Mouse (Mus musculus) CH12.LX (cell line): Measurements from ENCODE around the gene 9430015G10Rik. TPM values are rescaled to one million over a fixed set of nuclear protein-coding genes. Genes with fewer than 3 reads are reported as not detected.
"Not testable (repeated sequence)": the region's sequence is repeated elsewhere in the genome, so short reads cannot be mapped to it uniquely, and the experiment has no call there.

Source experiments
- DNase-seq: peaks from one replicate; pipeline ENCODE4 v3.0.0-alpha.2; 2013; ENCODE audit errors: extremely low read depth
- H3K27ac ChIP-seq: 2 replicates; pipeline ENCODE4 v1.5.1; 2012; ENCODE audit warnings: low read depth, mild to moderate bottlenecking, control low read depth, moderate library complexity; ENCODE audit not compliant: insufficient read depth
- H3K27me3 ChIP-seq: replicated peaks from 2 replicates; pipeline ENCODE3; 2012; ENCODE audit warnings: inconsistent platforms
- H3K36me3 ChIP-seq, 2 experiments: replicated peaks in 1 of 2; 2 replicates each; pipeline versions ENCODE3 to v1.6.1; 2012; ENCODE audit warnings: inconsistent platforms in 1 of 2, low read length in 1 of 2, mild to moderate bottlenecking in 1 of 2, mixed read lengths in 1 of 2, moderate library complexity in 1 of 2; ENCODE audit not compliant: control insufficient read depth in 1 of 2, insufficient read depth in 1 of 2
- H3K4me1 ChIP-seq, 2 experiments: 2 replicates each; pipeline ENCODE4 v1.6.1; 2012; ENCODE audit warnings: inconsistent platforms in 1 of 2, moderate library complexity in 1 of 2; ENCODE audit not compliant: insufficient read depth in 2 of 2, control insufficient read depth in 1 of 2
- H3K4me2 ChIP-seq: 2 replicates; pipeline ENCODE4 v1.6.1; 2012; ENCODE audit warnings: low read depth, mild to moderate bottlenecking, control low read depth; ENCODE audit not compliant: poor library complexity, insufficient read depth, severe bottlenecking
- H3K4me3 ChIP-seq, 3 experiments: fragments of 150-350 bp in 1 of 3; sonication (generic) in 1 of 3; replicated peaks in 1 of 3; 2 replicates each; pipeline versions ENCODE3 to v1.5.1; 2011 to 2012; ENCODE audit warnings: low read depth in 2 of 3, low read length in 2 of 3, mild to moderate bottlenecking in 2 of 3, moderate library complexity in 2 of 3, control low read depth in 1 of 3, improper control_type of control experiment in 1 of 3, inconsistent platforms in 1 of 3, mixed read lengths in 1 of 3; ENCODE audit not compliant: poor library complexity in 1 of 3
- H3K79me2 ChIP-seq: replicated peaks from 2 replicates; pipeline ENCODE4 v1.6.1; 2012; ENCODE audit warnings: mild to moderate bottlenecking, moderate library complexity; ENCODE audit not compliant: control insufficient read depth, poor library complexity, insufficient read depth, severe bottlenecking; ENCODE audit errors: extremely low read depth
- H3K9ac ChIP-seq: 2 replicates; pipeline ENCODE4 v1.6.1; 2012; ENCODE audit warnings: low read depth, mild to moderate bottlenecking, control low read depth, moderate library complexity; ENCODE audit not compliant: insufficient read depth
- H3K9me3 ChIP-seq: replicated peaks from 2 replicates; pipeline ENCODE3; 2012; ENCODE audit warnings: low read length, inconsistent platforms, mixed read lengths
- ELF1 ChIP-seq: IDR thresholded peaks from 2 replicates; pipeline ENCODE4 v1.6.1; 2014; ENCODE audit warnings: low read depth, mild to moderate bottlenecking, inconsistent platforms, low read length, improper control_type of control experiment
- ETS1 ChIP-seq: conservative IDR thresholded peaks from 2 replicates; pipeline ENCODE4 v1.6.1; 2012; ENCODE audit warnings: low read depth, mild to moderate bottlenecking, inconsistent platforms, low read length, improper control_type of control experiment, moderate library complexity
- GABPA ChIP-seq: IDR thresholded peaks from 2 replicates; pipeline ENCODE4 v1.6.1; 2012; ENCODE audit warnings: low read depth, low read length, improper control_type of control experiment, inconsistent platforms; ENCODE audit not compliant: insufficient replicate concordance
- IRF4 ChIP-seq: IDR thresholded peaks from 2 replicates; pipeline ENCODE4 v1.6.1; 2014; ENCODE audit warnings: low read depth, mild to moderate bottlenecking, inconsistent platforms, low read length, improper control_type of control experiment
- JUN ChIP-seq: IDR thresholded peaks from 2 replicates; pipeline ENCODE4 v1.6.1; 2011; ENCODE audit warnings: low read depth, mild to moderate bottlenecking, low read length, improper control_type of control experiment, moderate library complexity; ENCODE audit not compliant: insufficient read depth
- MAFK ChIP-seq: IDR thresholded peaks from 2 replicates; pipeline ENCODE4 v1.6.1; 2011; ENCODE audit warnings: low read length, improper control_type of control experiment; ENCODE audit not compliant: insufficient replicate concordance
- MAX ChIP-seq: IDR thresholded peaks from 2 replicates; pipeline ENCODE4 v1.6.1; 2011; ENCODE audit warnings: low read length, improper control_type of control experiment
- MEF2A ChIP-seq: IDR thresholded peaks from 2 replicates; pipeline ENCODE4 v1.6.1; 2014; ENCODE audit warnings: low read depth, mild to moderate bottlenecking, inconsistent platforms, low read length, improper control_type of control experiment, borderline replicate concordance
- MXI1 ChIP-seq: IDR thresholded peaks from 2 replicates; pipeline ENCODE4 v1.6.1; 2011; ENCODE audit warnings: mild to moderate bottlenecking, low read depth, low read length, improper control_type of control experiment
- NRF1 ChIP-seq: IDR thresholded peaks from 2 replicates; pipeline ENCODE4 v1.6.1; 2014; ENCODE audit warnings: low read depth, mild to moderate bottlenecking, inconsistent platforms, low read length, improper control_type of control experiment, moderate library complexity
- PAX5 ChIP-seq: IDR thresholded peaks from 2 replicates; pipeline ENCODE4 v1.6.1; 2012; ENCODE audit warnings: low read length, inconsistent platforms, mixed read lengths
- POLR2AphosphoS2 ChIP-seq: IDR thresholded peaks from 2 replicates; pipeline ENCODE4 v1.6.1; 2011; ENCODE audit warnings: low read depth, low read length, improper control_type of control experiment
- RAD21 ChIP-seq: IDR thresholded peaks from 2 replicates; pipeline ENCODE4 v1.6.1; 2011; ENCODE audit warnings: low read depth, mild to moderate bottlenecking, low read length, improper control_type of control experiment, moderate library complexity
- RCOR1 ChIP-seq: conservative IDR thresholded peaks from 2 replicates; pipeline ENCODE4 v1.6.1; 2012; ENCODE audit warnings: low read depth, mild to moderate bottlenecking, inconsistent platforms, low read length, improper control_type of control experiment
- SIN3A ChIP-seq: IDR thresholded peaks from 2 replicates; pipeline ENCODE4 v1.6.1; 2012; ENCODE audit warnings: low read length, improper control_type of control experiment, inconsistent platforms
- SMC3 ChIP-seq: IDR thresholded peaks from 2 replicates; pipeline ENCODE4 v1.6.1; 2011; ENCODE audit warnings: low read depth, low read length, improper control_type of control experiment
- TBP ChIP-seq: conservative IDR thresholded peaks from 2 replicates; pipeline ENCODE4 v1.6.1; 2011; ENCODE audit warnings: low read depth, low read length, improper control_type of control experiment
- UBTF ChIP-seq: IDR thresholded peaks from 2 replicates; pipeline ENCODE4 v1.6.1; 2012; ENCODE audit warnings: low read depth, mild to moderate bottlenecking, inconsistent platforms, low read length, improper control_type of control experiment, moderate library complexity
- USF1 ChIP-seq: IDR thresholded peaks from 2 replicates; pipeline ENCODE4 v1.6.1; 2014; ENCODE audit warnings: low read depth, mild to moderate bottlenecking, inconsistent platforms, low read length, improper control_type of control experiment
- USF2 ChIP-seq: conservative IDR thresholded peaks from 2 replicates; pipeline ENCODE4 v1.6.1; 2011; ENCODE audit warnings: low read depth, low read length, improper control_type of control experiment
- ZMIZ1 ChIP-seq: IDR thresholded peaks from 2 replicates; pipeline ENCODE4 v1.6.1; 2012; ENCODE audit warnings: low read depth, mild to moderate bottlenecking, inconsistent platforms, low read length, improper control_type of control experiment
- dilution Hi-C: fragments of 300-500 bp; cut with MboI; formaldehyde crosslinking; loops from 2 replicates; pipeline ENCODE4 v1.14.3; 2020; ENCODE audit warnings: low sequenced_read_pairs; ENCODE audit not compliant: extremely low pct_unique_long_range_greater_than_20kb, extremely low pct_ligation_motif_present
- in situ Hi-C: fragments of 300-500 bp; cut with MboI; formaldehyde crosslinking; loops from 3 replicates; pipeline ENCODE4 v1.14.3; 2019; ENCODE audit warnings: low sequenced_read_pairs, low pct_ligation_motif_present, low pct_unique_long_range_greater_than_20kb, mixed read lengths
- polyA plus RNA-seq: library from polyadenylated mRNA; unstranded; fragments of >175 nt; gene quantifications from 2 replicates; pipeline ENCODE4 v1.2.1, GENCODE M21; 2012; ENCODE audit warnings: low read depth; ENCODE audit not compliant: insufficient read length
- total RNA-seq, 2 experiments: library from RNA; depleted of rRNA; stranded (reverse); fragments of 300-350 nt in 1 of 2; fragments of >200 nt in 1 of 2; gene quantifications; 2 replicates each; pipeline ENCODE4 v1.2.3; 2012 to 2014

9430015G10Rik gene
- total and polyA plus RNA-seq, 3 experiments = 29.8 to 37.7 (median 29.8) TPM

- in situ Hi-C loops (no loop called here), dilution Hi-C loops (no loop called here)
- no peaks in the 10 kb centered on the region for H3K27me3 ChIP-seq
Observed at GRCm38 (mm10) chr4:156135801-156136200, 26.0 kb downstream of the 9430015G10Rik start.

GRCm38 (mm10) chr4:156136285-156137100 lies 26.7 kb downstream of the 9430015G10Rik start:
- no peaks in the 10 kb centered on the region for H3K79me2 ChIP-seq
- no peaks in the 10 kb centered on the region for H3K27me3 ChIP-seq
- H3K4me3 ChIP-seq = no peak overlapping the region
- H3K9ac ChIP-seq = no peak overlapping the region
- DNase-seq = no peak
- in situ Hi-C loops (no loop called here), dilution Hi-C loops (no loop called here)
- H3K4me1 ChIP-seq = peaks cover 0 to 11% of the 10 kb centered on the region in 2 experiments; a peak in 2 of 4 replicates
- no peaks in the 10 kb centered on the region for H3K36me3 ChIP-seq
- no peak for TF ChIP-seq PAX5
- TF ChIP-seq MAX = no peak
- TF ChIP-seq RAD21 = no peak
- TF ChIP-seq POLR2AphosphoS2 = no peak
- TF ChIP-seq ELF1 = no peak
- no peak for TF ChIP-seq JUN
- no peak for TF ChIP-seq USF2
- TF ChIP-seq NRF1 = no peak
- no peak for TF ChIP-seq TBP
- TF ChIP-seq MAFK = no peak
- no peak for TF ChIP-seq SIN3A
- TF ChIP-seq GABPA = no peak
- TF ChIP-seq, all 38 proteins: peak for 0
- no peaks in the 10 kb centered on the region for H3K9me3 ChIP-seq
- no peak overlapping the region for H3K27ac ChIP-seq
- H3K4me2 ChIP-seq = no peak overlapping the region

More at GRCm38 (mm10) chr4:156135801-156136200, 26.0 kb downstream of the 9430015G10Rik start:
- H3K79me2 ChIP-seq = no peaks in the 10 kb centered on the region
- no peak for DNase-seq
- no peak overlapping the region for H3K9ac ChIP-seq
- TF ChIP-seq USF1 (no peak), MXI1 (no peak), MAFK (no peak), ETS1 (no peak), ZMIZ1 (no peak), MEF2A (no peak), UBTF (no peak), RCOR1 (no peak), SMC3 (no peak), ELF1 (no peak), IRF4 (no peak), USF2 (no peak), TBP (no peak)
- no peak overlapping the region for H3K4me3 ChIP-seq
- peaks cover 0 to 11% of the 10 kb centered on the region in 2 experiments; a peak in 2 of 4 replicates for H3K4me1 ChIP-seq
- H3K9me3 ChIP-seq = no peaks in the 10 kb centered on the region
- no peak overlapping the region for H3K4me2 ChIP-seq
- H3K27ac ChIP-seq = no peak overlapping the region
- no peaks in the 10 kb centered on the region for H3K36me3 ChIP-seq

- H3K79me2 ChIP-seq, H3K36me3 ChIP-seq, H3K9ac ChIP-seq, H3K27me3 ChIP-seq, DNase-seq, dilution Hi-C loops, H3K4me3 ChIP-seq, H3K4me2 ChIP-seq, in situ Hi-C loops, H3K27ac ChIP-seq, H3K4me1 ChIP-seq, H3K9me3 ChIP-seq: not testable (repeated sequence)
Observed at GRCm38 (mm10) chr4:156150887-156151286, 41.1 kb downstream of the 9430015G10Rik start.
